Mouse (Mus musculus) hindbrain, embryonic 16.5 days (tissue): ENCODE data around the gene Nacc1. TPM values are rescaled to one million over a fixed set of nuclear protein-coding genes. Genes with fewer than 3 reads are reported as not detected.

Experiments used
- ATAC-seq: fragments of 200-750 bp; cut with Nextera tagmentation; 2 replicates; pipeline ENCODE4 v1.8.0; 2017; ENCODE audit warnings: moderate TSS enrichment, moderate library complexity
- H3K27ac ChIP-seq: fragments of 300-500 bp; sonication (generic); 2 replicates; pipeline ENCODE4 v1.5.1; 2014; ENCODE audit warnings: low read depth, mild to moderate bottlenecking, control low read depth, low read length, moderate library complexity
- H3K27me3 ChIP-seq: fragments of 300-500 bp; sonication (generic); replicated peaks from 2 replicates; pipeline ENCODE4 v1.6.1; 2014; ENCODE audit warnings: low read length; ENCODE audit not compliant: control insufficient read depth, insufficient read depth
- H3K36me3 ChIP-seq: fragments of 300-500 bp; sonication (generic); 2 replicates; pipeline ENCODE4 v1.6.1; 2014; ENCODE audit warnings: mild to moderate bottlenecking, low read length, moderate library complexity, mixed read lengths; ENCODE audit not compliant: control insufficient read depth, insufficient read depth
- H3K4me1 ChIP-seq: fragments of 300-500 bp; sonication (generic); 2 replicates; pipeline ENCODE4 v1.6.1; 2014; ENCODE audit warnings: low read depth, low read length; ENCODE audit not compliant: control insufficient read depth, insufficient read depth
- H3K4me2 ChIP-seq: fragments of 300-500 bp; sonication (generic); 2 replicates; pipeline ENCODE4 v1.6.1; 2014; ENCODE audit warnings: mild to moderate bottlenecking, low read length, control low read depth, moderate library complexity
- H3K4me3 ChIP-seq: fragments of 300-500 bp; sonication (generic); 2 replicates; pipeline ENCODE4 v1.5.1; 2014; ENCODE audit warnings: mild to moderate bottlenecking, low read length, control low read depth, moderate library complexity
- H3K9ac ChIP-seq: fragments of 300-500 bp; sonication (generic); 2 replicates; pipeline ENCODE4 v1.6.1; 2014; ENCODE audit warnings: low read depth, mild to moderate bottlenecking, control low read depth, low read length, moderate library complexity
- H3K9me3 ChIP-seq: fragments of 300-500 bp; sonication (generic); 2 replicates; pipeline ENCODE4 v1.6.1; 2014; ENCODE audit warnings: mild to moderate bottlenecking, low read length, moderate library complexity; ENCODE audit not compliant: control insufficient read depth
- WGBS: fragments of 180-500 bp; shearing (Covaris S2); extraction: QIAGEN DNeasy Blood & Tissue Kit; methylation state at CpG from one replicate; pipeline ENCODE4 v1.1.7; 2014; 5-methylcytosine and 5-hydroxymethylcytosine counted together
- polyA plus RNA-seq: library from polyadenylated mRNA; unstranded; fragments of >200 nt; fragmentation: Nextera tagmentation; extraction: Ambion mirVana; gene quantifications from 2 replicates; pipeline ENCODE4 v1.2.1, GENCODE M21; 2015

The Nacc1 gene
- polyA plus RNA-seq, 1 experiment from 2014 or later = 12.4 TPM

GRCm38 (mm10) chr8:84697166-84698130 is 9.8 kb upstream of the Nacc1 start:
- Histone ChIP-seq H3K27me3 (peaks cover 4% of the 10 kb centered on the region), H3K4me1 (no peaks in the 10 kb centered on the region), H3K9me3 (no peaks in the 10 kb centered on the region), H3K27ac (no peak overlapping the region), H3K4me3 (no peak overlapping the region), H3K36me3 (peaks cover 23% of the 10 kb centered on the region), H3K4me2 (no peak overlapping the region), H3K9ac (no peak overlapping the region)
- ATAC-seq = no peak
- 90% methylated on average over 14 of the region's 14 CpGs for WGBS

DNA sequence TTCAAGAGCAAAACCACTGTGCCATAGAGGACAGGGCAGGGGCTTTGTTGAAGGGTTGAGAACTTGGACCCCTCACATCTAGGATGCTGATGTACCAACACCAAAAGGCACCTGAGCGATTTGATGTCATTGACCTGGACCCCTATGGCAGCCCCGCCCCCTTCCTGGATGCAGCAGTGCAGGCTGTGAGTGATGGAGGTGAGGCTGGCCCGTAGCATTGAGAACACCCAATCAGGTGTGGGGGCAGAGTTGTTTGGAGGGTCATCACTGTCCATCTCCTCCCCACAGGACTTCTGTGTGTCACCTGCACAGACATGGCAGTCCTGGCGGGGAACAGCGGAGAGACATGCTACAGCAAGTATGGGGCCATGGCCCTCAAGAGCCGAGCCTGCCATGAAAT is 7.5 kb upstream of the Nacc1 start:
- Histone ChIP-seq H3K27me3 (no peaks in the 10 kb centered on the region), H3K4me3 (no peak overlapping the region), H3K4me2 (no peak overlapping the region), H3K9me3 (no peaks in the 10 kb centered on the region), H3K4me1 (peaks cover 4% of the 10 kb centered on the region), H3K9ac (no peak overlapping the region), H3K36me3 (peaks cover 33% of the 10 kb centered on the region), H3K27ac (no peak overlapping the region)
- ATAC-seq = no peak
- WGBS = 98% methylated on average over 6 of the region's 6 CpGs

DNA sequence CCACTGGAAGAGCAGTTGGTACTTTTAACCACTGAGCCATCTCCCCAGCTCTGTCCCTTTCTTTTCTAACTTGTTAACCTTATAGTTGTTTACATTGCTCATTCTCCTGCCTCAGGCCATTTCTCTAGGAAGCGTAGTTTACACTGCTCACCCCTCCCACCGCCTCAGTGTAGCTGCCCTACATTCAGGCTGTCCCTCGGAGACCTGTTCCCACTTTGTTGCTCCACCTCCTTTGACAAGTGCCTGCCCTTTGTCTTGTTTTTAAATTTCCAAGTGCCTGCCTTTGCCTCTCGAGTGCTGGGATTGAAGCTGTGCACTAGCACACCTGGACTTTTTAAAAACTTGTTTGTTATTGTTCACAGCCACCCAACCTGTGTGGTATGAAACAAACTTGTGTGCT is 5.7 kb upstream of the Nacc1 start:
- no peak for ATAC-seq
- WGBS = 81% methylated on average over 4 of the region's 4 CpGs
- H3K27ac ChIP-seq = no peak overlapping the region

GRCm38 (mm10) chr8:84689091-84689915 is 1.6 kb upstream of the Nacc1 start:
- H3K9me3 ChIP-seq = no peaks in the 10 kb centered on the region
- H3K4me3 ChIP-seq = peak overlapping the region; percentile 84
- H3K4me2 ChIP-seq = peak overlapping the region; percentile 98
- H3K27me3 ChIP-seq = no peaks in the 10 kb centered on the region
- H3K4me1 ChIP-seq = peaks cover 39% of the 10 kb centered on the region
- peak overlapping the region; percentile 71 for H3K27ac ChIP-seq
- H3K36me3 ChIP-seq = peaks cover 15% of the 10 kb centered on the region
- WGBS = under 1% methylated on average over 46 of the region's 47 CpGs
- peak; percentile 86 for ATAC-seq
- peak overlapping the region; percentile 74 for H3K9ac ChIP-seq

More for the DNA sequence above, 5.7 kb upstream of the Nacc1 start:
- peaks cover 31% of the 10 kb centered on the region for H3K36me3 ChIP-seq
- H3K4me1 ChIP-seq = peaks cover 14% of the 10 kb centered on the region
- no peak overlapping the region for H3K4me2 ChIP-seq
- H3K9me3 ChIP-seq = no peaks in the 10 kb centered on the region
- H3K27me3 ChIP-seq = no peaks in the 10 kb centered on the region
- no peak overlapping the region for H3K4me3 ChIP-seq
- no peak overlapping the region for H3K9ac ChIP-seq

- Histone ChIP-seq H3K4me2 (peak overlapping the region; percentile 94), H3K9ac (peak overlapping the region; percentile 99), H3K4me3 (peak overlapping the region; percentile 94), H3K4me1 (peaks cover 39% of the 10 kb centered on the region), H3K27ac (peak overlapping the region; percentile 94), H3K9me3 (no peaks in the 10 kb centered on the region), H3K27me3 (no peaks in the 10 kb centered on the region), H3K36me3 (peaks cover 8% of the 10 kb centered on the region)
- ATAC-seq = peak; percentile 46; the same call in 1 of the 2 replicates
- under 1% methylated on average over 51 of the region's 62 CpGs for WGBS
Observed at GRCm38 (mm10) chr8:84687003-84687704, 508 bp downstream of the Nacc1 start.

DNA sequence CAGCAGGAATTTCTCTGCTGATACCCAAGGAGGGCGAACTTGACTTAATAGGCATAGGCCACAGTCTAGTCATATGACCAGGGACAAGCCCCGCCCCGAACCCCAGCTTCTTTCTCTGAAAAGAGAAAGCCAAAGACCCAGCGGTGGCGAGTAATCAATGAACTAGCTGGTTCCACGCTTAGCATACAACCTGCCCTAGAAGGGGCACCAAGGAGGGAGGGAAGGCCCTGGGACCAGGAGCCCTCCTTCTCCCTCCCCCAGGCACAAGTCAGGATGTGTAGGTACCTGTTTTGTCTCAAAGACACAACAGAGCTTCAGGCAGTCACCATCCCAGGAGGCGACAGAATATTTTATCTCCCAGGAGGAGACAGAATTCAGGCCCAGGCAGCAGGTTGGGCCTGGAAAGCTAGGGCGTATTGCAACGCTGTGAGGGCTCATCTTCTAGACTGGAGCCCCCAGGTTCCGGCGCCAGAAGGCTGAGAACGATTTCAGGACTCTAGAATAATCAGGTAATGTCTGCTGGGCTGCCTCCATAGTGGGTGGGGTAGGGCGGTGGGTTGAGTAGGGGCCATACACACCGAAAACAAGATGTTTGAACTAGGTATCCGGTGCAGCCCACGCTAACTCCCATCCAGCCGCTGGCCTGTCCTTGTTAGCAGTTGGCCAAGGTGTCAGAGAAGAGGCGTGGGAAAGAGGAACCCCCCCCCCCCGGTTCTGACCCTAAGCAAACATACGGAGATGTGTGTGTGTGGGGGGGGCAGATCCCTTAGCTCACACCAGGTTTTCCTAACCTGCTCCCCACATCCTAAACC is 1.3 kb downstream of the Nacc1 start, which contains the start of gene Trmt1:
TSS of gene Trmt1 (plus strand) at position 117 of the 812 bp plus-strand sequence.
- Histone ChIP-seq H3K9ac (peak within 1 kb of the TSS; percentile 99), H3K4me2 (peak within 1 kb of the TSS; percentile 94), H3K27me3 (no peaks in the 10 kb centered on the region), H3K36me3 (peaks cover 4% of the 10 kb centered on the region), H3K4me1 (peaks cover 39% of the 10 kb centered on the region), H3K4me3 (peak within 1 kb of the TSS; percentile 94), H3K9me3 (no peaks in the 10 kb centered on the region), H3K27ac (peak within 1 kb of the TSS; percentile 94)
- ATAC-seq = 0 out of 2 replicates have a peak, but pooled peaks have one; percentile 15
- 10% methylated on average over 19 of the region's 20 CpGs for WGBS

DNA sequence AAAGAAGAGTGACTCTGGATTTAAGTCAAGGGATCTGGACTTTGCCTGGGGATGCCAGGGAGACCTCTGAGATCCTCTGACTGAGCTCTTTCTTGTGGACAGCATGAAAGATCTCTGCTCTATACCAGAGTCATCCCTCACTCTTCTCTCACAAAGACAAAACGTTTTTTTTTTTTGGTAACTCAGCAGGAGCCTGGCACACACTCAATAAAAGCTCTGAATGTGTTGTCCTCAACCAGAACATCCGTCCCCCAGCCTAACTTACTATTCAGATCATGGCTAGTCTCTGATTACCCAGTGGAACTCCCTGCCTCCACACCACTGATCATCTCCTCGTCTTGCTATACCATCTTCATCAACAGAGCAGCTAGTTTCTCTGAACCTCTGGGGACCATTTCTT is 3.1 kb downstream of the Nacc1 start:
- H3K9me3 ChIP-seq = no peaks in the 10 kb centered on the region
- peaks cover 31% of the 10 kb centered on the region for H3K4me1 ChIP-seq
- 12% methylated on average over 3 of the region's 3 CpGs for WGBS
- H3K27ac ChIP-seq = no peak overlapping the region; the same call in 1 of the 2 replicates
- no peak overlapping the region for H3K9ac ChIP-seq
- H3K36me3 ChIP-seq = no peaks in the 10 kb centered on the region; the same call in 1 of the 2 replicates
- H3K27me3 ChIP-seq = no peaks in the 10 kb centered on the region
- no peak for ATAC-seq
- H3K4me3 ChIP-seq = no peak overlapping the region
- no peak overlapping the region for H3K4me2 ChIP-seq

GRCm38 (mm10) chr8:84682257-84682656 is 5.4 kb downstream of the Nacc1 start:
- no peaks in the 10 kb centered on the region for H3K9me3 ChIP-seq
- no peaks in the 10 kb centered on the region; the same call in 1 of the 2 replicates for H3K36me3 ChIP-seq
- no peak overlapping the region for H3K4me2 ChIP-seq
- no peak overlapping the region for H3K9ac ChIP-seq
- 85% methylated on average over 2 of the region's 2 CpGs for WGBS
- no peaks in the 10 kb centered on the region for H3K27me3 ChIP-seq
- H3K4me3 ChIP-seq = no peak overlapping the region
- H3K4me1 ChIP-seq = peaks cover 21% of the 10 kb centered on the region
- H3K27ac ChIP-seq = no peak overlapping the region
- no peak for ATAC-seq
